Mouse (Mus musculus) cerebellum, adult 2 months (tissue): ENCODE results near the gene Gramd1a.

Experiments
- CTCF ChIP-seq: fragments of 200-500 bp; IDR thresholded peaks from 2 replicates; pipeline ENCODE4 v1.5.1; 2011; ENCODE audit warnings: low read depth, mild to moderate bottlenecking, control low read depth, low read length, moderate library complexity, borderline replicate concordance; ENCODE audit not compliant: insufficient read depth
- POLR2A ChIP-seq: fragments of 200-500 bp; IDR thresholded peaks from 2 replicates; pipeline ENCODE4 v1.6.1; 2011; ENCODE audit warnings: low read length, control low read depth, borderline replicate concordance; ENCODE audit not compliant: insufficient read depth

- TF ChIP-seq CTCF = no peak
- TF ChIP-seq POLR2A = no peak
Observed at GRCm38 (mm10) chr7:31126211-31126751, 29.4 kb downstream of the Gramd1a start.
